Mouse (Mus musculus) hindbrain, embryonic 12.5 days (tissue): ENCODE results near the gene Pkdrej. TPM values are rescaled to one million over a fixed set of nuclear protein-coding genes. Genes with fewer than 3 reads are reported as not detected.

Experiments
- polyA plus RNA-seq: library from polyadenylated mRNA; unstranded; fragments of >200 nt; fragmentation: Nextera tagmentation; extraction: Ambion mirVana; gene quantifications from 2 replicates; pipeline ENCODE4 v1.2.1, GENCODE M21; 2016

The Pkdrej gene
- polyA plus RNA-seq, 1 experiment from 2014 or later: not detected

Other genes with a start within 250 kb of the Pkdrej start
- gene Wnt7b, start 239.3 kb downstream of the Pkdrej start, polyA plus RNA-seq: 78.3 and 79.5 TPM in 2 replicates
- 1.0 and 1.1 TPM in 2 replicates for gene Ppara, start 86.8 kb downstream of the Pkdrej start, polyA plus RNA-seq
- gene Cdpf1, start 10.0 kb downstream of the Pkdrej start, polyA plus RNA-seq: 16.8 and 17.8 TPM in 2 replicates
- 3.9 and 6.3 TPM in 2 replicates for gene Ttc38, start 10.6 kb upstream of the Pkdrej start, polyA plus RNA-seq
- gene Gtse1, start 38.0 kb upstream of the Pkdrej start, polyA plus RNA-seq: 23.4 and 24.8 TPM in 2 replicates
- gene Trmu, start 57.6 kb upstream of the Pkdrej start, polyA plus RNA-seq: 42.6 and 47.0 TPM in 2 replicates
- gene Celsr1, start 212.0 kb upstream of the Pkdrej start, polyA plus RNA-seq: 3.4 and 4.3 TPM in 2 replicates
- gene Gramd4, start 236.0 kb upstream of the Pkdrej start, polyA plus RNA-seq: 32.5 and 35.2 TPM in 2 replicates